Mouse (Mus musculus): ENCODE data around the gene Cyp3a59. TPM values are rescaled to one million over a fixed set of nuclear protein-coding genes. Genes with fewer than 3 reads are reported as not detected.

Cyp3a59 gene
- polyA plus RNA-seq (2015; fragmentation: Illumina TruSeq; extraction: RNeasy Lipid Tissue Mini Kit (QIAGEN cat#74804); ENCODE audit: insufficient read depth, low replicate concordance) = not detected

GRCm38 (mm10) chr5:146078945-146079344, at the start of gene Cyp3a59:
TSS of gene Cyp3a59 (plus strand) at chr5:146079257.

GRCm38 (mm10) chr5:146160439-146160838, 81.4 kb downstream of the Cyp3a59 start, which contains the start of gene Gm5565:
TSS of gene Gm5565 (minus strand) at chr5:146160539.

Other genes starting within 250 kb of the Cyp3a59 start
- not detected for gene Cyp3a11, start 199.3 kb upstream of the Cyp3a59 start, polyA plus RNA-seq (2015; fragmentation: Illumina TruSeq; extraction: RNeasy Lipid Tissue Mini Kit (QIAGEN cat#74804); ENCODE audit: insufficient read depth, low replicate concordance)
- gene Cyp3a25, start 69.6 kb upstream of the Cyp3a59 start, polyA plus RNA-seq (2015; fragmentation: Illumina TruSeq; extraction: RNeasy Lipid Tissue Mini Kit (QIAGEN cat#74804); ENCODE audit: insufficient read depth, low replicate concordance) = not detected
- not detected for gene Gm5565, start 81.3 kb downstream of the Cyp3a59 start, polyA plus RNA-seq (2015; fragmentation: Illumina TruSeq; extraction: RNeasy Lipid Tissue Mini Kit (QIAGEN cat#74804); ENCODE audit: insufficient read depth, low replicate concordance)
- not detected for gene Gm6309, start 91.5 kb downstream of the Cyp3a59 start, polyA plus RNA-seq (2015; fragmentation: Illumina TruSeq; extraction: RNeasy Lipid Tissue Mini Kit (QIAGEN cat#74804); ENCODE audit: insufficient read depth, low replicate concordance)
- 0.80 TPM for gene 1700001J03Rik, start 106.0 kb downstream of the Cyp3a59 start, polyA plus RNA-seq (2015; fragmentation: Illumina TruSeq; extraction: RNeasy Lipid Tissue Mini Kit (QIAGEN cat#74804); ENCODE audit: insufficient read depth, low replicate concordance)
- 46.7 TPM for gene Rnf6, start 142.3 kb downstream of the Cyp3a59 start, polyA plus RNA-seq (2015; fragmentation: Illumina TruSeq; extraction: RNeasy Lipid Tissue Mini Kit (QIAGEN cat#74804); ENCODE audit: insufficient read depth, low replicate concordance)
- 49.3 TPM for gene Cdk8, start 152.0 kb downstream of the Cyp3a59 start, polyA plus RNA-seq (2015; fragmentation: Illumina TruSeq; extraction: RNeasy Lipid Tissue Mini Kit (QIAGEN cat#74804); ENCODE audit: insufficient read depth, low replicate concordance)

Measured in spleen, adult 10 weeks (tissue).